In genomic region chr10:44385227-44385626, GRCm38 (mm10) we compare ENCODE assay signal across 18 mouse cellular contexts.
DNase-seq lines count a peak whose midpoint lies in the region; ATAC-seq lines count a peak whose summit lies in the region.
"Had no signal": no experiment of that assay in that cellular context is flagged by ENCODE, and none has a peak within 500 bp of the region (broad histone marks: within the 10 kb centered on the region; RNA-seq: fewer than 3 reads in every experiment).

No protein-coding gene starts in this region.

- H3K36me3 ChIP-seq in hindbrain, embryonic 14.5 days (replicated peaks; ENCODE audit: control insufficient read depth, insufficient read depth), result no peaks in the 10 kb centered on the region
- H3K36me3 ChIP-seq in hindbrain, embryonic 13.5 days, result no peaks in the 10 kb centered on the region
- H3K36me3 ChIP-seq in midbrain, embryonic 14.5 days (ENCODE audit: control insufficient read depth, insufficient read depth, low read length), result no peaks in the 10 kb centered on the region
- H3K36me3 ChIP-seq in midbrain, embryonic 11.5 days (ENCODE audit: control insufficient read depth, insufficient read depth, low read length), result no peaks in the 10 kb centered on the region
- H3K36me3 ChIP-seq: heart, embryonic 15.5 days; neural tube, embryonic 12.5 days had no signal

- peak; percentile 53 for DNase-seq in hindbrain, embryonic 14.5 days (ENCODE audit: low spot score)
- peak; percentile 54 for DNase-seq in midbrain, embryonic 14.5 days
- no peak for DNase-seq in midbrain, embryonic 11.5 days (ENCODE audit: low spot score, missing footprints)
- peak; percentile 15 for DNase-seq in MN1 (ENCODE audit: low spot score)
- DNase-seq in Muller cell, postnatal 12 days (ENCODE audit: inconsistent ontology term), result peak; percentile 48
- no peak for DNase-seq in gastrocnemius, adult 18-20 months (ENCODE audit: low spot score)
- DNase-seq: adrenal gland, postnatal 10 days; cerebellum, adult 9-10 months; heart, postnatal 36 days; kidney, adult 2 months; lung, postnatal 4 days; retina, postnatal 1 day; thymus, adult 2 months; thymus, postnatal 4 days had no signal

- H3K27me3 ChIP-seq in hindbrain, embryonic 14.5 days (ENCODE audit: control insufficient read depth, insufficient read depth, low read length), result no peaks in the 10 kb centered on the region
- H3K27me3 ChIP-seq in hindbrain, embryonic 13.5 days, result no peaks in the 10 kb centered on the region
- H3K27me3 ChIP-seq in midbrain, embryonic 14.5 days (ENCODE audit: control insufficient read depth, insufficient read depth, low read length), result no peaks in the 10 kb centered on the region
- H3K27me3 ChIP-seq in midbrain, embryonic 11.5 days (ENCODE audit: control insufficient read depth, insufficient read depth, low read length), result no peaks in the 10 kb centered on the region
- H3K27me3 ChIP-seq: heart, embryonic 15.5 days; neural tube, embryonic 12.5 days had no signal

- no peaks in the 10 kb centered on the region for H3K9me3 ChIP-seq in hindbrain, embryonic 14.5 days (ENCODE audit: control insufficient read depth, low read length)
- no peaks in the 10 kb centered on the region for H3K9me3 ChIP-seq in hindbrain, embryonic 13.5 days
- H3K9me3 ChIP-seq in midbrain, embryonic 14.5 days (ENCODE audit: control insufficient read depth, low read length), result no peaks in the 10 kb centered on the region
- H3K9me3 ChIP-seq in midbrain, embryonic 11.5 days (ENCODE audit: control insufficient read depth, low read length), result no peaks in the 10 kb centered on the region
- H3K9me3 ChIP-seq: heart, embryonic 15.5 days; neural tube, embryonic 12.5 days had no signal

- H3K27ac ChIP-seq in hindbrain, embryonic 14.5 days, result no peak overlapping the region
- no peak overlapping the region for H3K27ac ChIP-seq in hindbrain, embryonic 13.5 days
- no peak overlapping the region for H3K27ac ChIP-seq in midbrain, embryonic 14.5 days (replicated peaks; ENCODE audit: low read depth, low read length)
- no peak overlapping the region for H3K27ac ChIP-seq in midbrain, embryonic 11.5 days (ENCODE audit: low read depth, low read length)
- H3K27ac ChIP-seq: heart, embryonic 15.5 days; kidney, postnatal 0 days; neural tube, embryonic 12.5 days had no signal

- H3K4me1 ChIP-seq in hindbrain, embryonic 14.5 days (replicated peaks; ENCODE audit: control insufficient read depth, insufficient read depth, low read length), result peaks cover 9% of the 10 kb centered on the region
- H3K4me1 ChIP-seq in hindbrain, embryonic 13.5 days (replicated peaks), result peaks cover 13% of the 10 kb centered on the region
- H3K4me1 ChIP-seq in midbrain, embryonic 14.5 days (ENCODE audit: control insufficient read depth, insufficient read depth, low read length), result 0 out of 2 replicates have a peak, but pooled peaks cover 5% of the 10 kb centered on the region
- H3K4me1 ChIP-seq in midbrain, embryonic 11.5 days (ENCODE audit: control insufficient read depth, insufficient read depth, low read length), result no peaks in the 10 kb centered on the region
- H3K4me1 ChIP-seq: neural tube, embryonic 12.5 days had no signal

- no peak overlapping the region for H3K4me2 ChIP-seq in hindbrain, embryonic 14.5 days (replicated peaks)
- H3K4me2 ChIP-seq in hindbrain, embryonic 13.5 days, result no peak overlapping the region
- no peak overlapping the region for H3K4me2 ChIP-seq in midbrain, embryonic 14.5 days (ENCODE audit: low read length)
- no peak overlapping the region for H3K4me2 ChIP-seq in midbrain, embryonic 11.5 days
- H3K4me2 ChIP-seq: heart, embryonic 15.5 days; neural tube, embryonic 12.5 days had no signal

- ATAC-seq in hindbrain, embryonic 14.5 days (ENCODE audit: low FRiP score), result no peak; the same call in 1 of the 2 replicates
- ATAC-seq in hindbrain, embryonic 13.5 days (ENCODE audit: low FRiP score), result no peak
- no peak for ATAC-seq in midbrain, embryonic 14.5 days (ENCODE audit: low FRiP score, low TSS enrichment)
- no peak for ATAC-seq in midbrain, embryonic 11.5 days (ENCODE audit: low FRiP score)

- WGBS in hindbrain, embryonic 14.5 days, result 69% methylated on average over 5 of the region's 5 CpGs
- 77% methylated on average over 5 of the region's 5 CpGs for WGBS in hindbrain, embryonic 13.5 days
- WGBS in midbrain, embryonic 14.5 days, result 77% methylated on average over 5 of the region's 5 CpGs
- WGBS in midbrain, embryonic 11.5 days, result 87% methylated on average over 5 of the region's 5 CpGs

- no peak overlapping the region for H3K9ac ChIP-seq in hindbrain, embryonic 14.5 days
- no peak overlapping the region for H3K9ac ChIP-seq in hindbrain, embryonic 13.5 days
- no peak overlapping the region for H3K9ac ChIP-seq in midbrain, embryonic 14.5 days (replicated peaks; ENCODE audit: low read length)
- H3K9ac ChIP-seq in midbrain, embryonic 11.5 days (ENCODE audit: low read length), result no peak overlapping the region
- H3K9ac ChIP-seq: heart, embryonic 15.5 days; neural tube, embryonic 12.5 days had no signal

- H3K4me3 ChIP-seq in hindbrain, embryonic 14.5 days (replicated peaks; ENCODE audit: low read length), result no peak overlapping the region
- no peak overlapping the region for H3K4me3 ChIP-seq in hindbrain, embryonic 13.5 days
- H3K4me3 ChIP-seq in midbrain, embryonic 14.5 days (replicated peaks; ENCODE audit: low read depth, low read length), result no peak overlapping the region
- no peak overlapping the region for H3K4me3 ChIP-seq in midbrain, embryonic 11.5 days (ENCODE audit: low read depth, low read length)
- H3K4me3 ChIP-seq: heart, embryonic 15.5 days; neural tube, embryonic 12.5 days had no signal

Comparison
In these comparisons a context has a peak if more than half of its experiments do, and no peak if none do; other contexts are left out.
1. DNase-seq: peak in hindbrain, embryonic 14.5 days (single experiment), midbrain, embryonic 14.5 days (single experiment), MN1 (single experiment) and Muller cell, postnatal 12 days (single experiment); none in midbrain, embryonic 11.5 days (single experiment) and gastrocnemius, adult 18-20 months (single experiment).